Mouse (Mus musculus): Measurements from ENCODE around the gene Alg11. TPM values are rescaled to one million over a fixed set of nuclear protein-coding genes. Genes with fewer than 3 reads are reported as not detected.

The Alg11 gene
- polyA plus RNA-seq, 2 experiments: 3.1 to 5.1 TPM

- TF ChIP-seq EP300 (IDR thresholded peaks at IDR 0.05; ENCODE audit: low read depth): no peak
- no peaks in the 10 kb centered on the region for H3K9me3 ChIP-seq (ENCODE audit: control insufficient read depth, low read length)
- no peak overlapping the region for H3K4me2 ChIP-seq (ENCODE audit: low read depth)
- peaks cover 7% of the 10 kb centered on the region for H3K36me3 ChIP-seq (replicated peaks; ENCODE audit: control insufficient read depth, insufficient read depth, low read depth)
- no peak overlapping the region for H3K9ac ChIP-seq (replicated peaks)
- H3K27ac ChIP-seq: no peak overlapping the region
- ATAC-seq (ENCODE audit: insufficient read depth) (no peak), DNase-seq (ENCODE audit: low read depth in 3 of 3, low spot score in 3 of 3) (no peak)
- H3K27me3 ChIP-seq (ENCODE audit: control insufficient read depth, insufficient read depth, low read length): no peaks in the 10 kb centered on the region
- H3K4me1 ChIP-seq (replicated peaks; ENCODE audit: control insufficient read depth in 2 of 2, insufficient read depth in 2 of 2, low read length in 1 of 2): no peaks in the 10 kb centered on the region
- WGBS (ENCODE audit: insufficient replicate concordance): 64% methylated on average over 4 of the region's 4 CpGs
- no peak overlapping the region for H3K4me3 ChIP-seq (ENCODE audit: insufficient read depth in 1 of 2, low read depth in 2 of 2, low read length in 2 of 2)
Observed at GRCm38 (mm10) chr8:22025241-22025640, 35.3 kb upstream of the Alg11 start.

DNA sequence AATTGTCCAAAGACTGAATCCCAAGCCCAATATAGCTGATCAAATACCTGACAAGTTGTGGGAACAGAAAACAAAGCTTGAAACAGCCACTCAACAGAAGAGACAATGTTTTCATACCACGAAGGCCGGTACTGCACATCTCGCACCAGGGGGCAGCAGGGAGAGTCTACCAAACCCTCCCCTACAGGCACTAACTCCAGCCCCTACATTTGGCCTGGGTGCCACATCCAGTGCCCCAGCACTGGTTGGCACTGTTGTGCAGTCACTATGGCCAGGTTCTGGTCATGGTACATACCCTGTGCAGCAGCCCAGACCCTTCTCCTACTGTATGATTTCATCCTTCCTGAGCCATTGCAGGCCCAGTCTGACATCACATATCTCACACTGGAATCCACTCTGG is 31.5 kb upstream of the Alg11 start:
- H3K9me3 ChIP-seq (ENCODE audit: control insufficient read depth, low read length): no peaks in the 10 kb centered on the region
- no peaks in the 10 kb centered on the region for H3K27me3 ChIP-seq (ENCODE audit: control insufficient read depth, insufficient read depth, low read length)
- no peak overlapping the region for H3K4me2 ChIP-seq (ENCODE audit: low read depth)
- H3K4me1 ChIP-seq (replicated peaks; ENCODE audit: control insufficient read depth in 2 of 2, insufficient read depth in 2 of 2, low read length in 1 of 2): no peaks in the 10 kb centered on the region
- H3K36me3 ChIP-seq (replicated peaks; ENCODE audit: control insufficient read depth, insufficient read depth, low read depth): peaks cover 6% of the 10 kb centered on the region
- TF ChIP-seq CTCF (IDR thresholded peaks at IDR 0.05; ENCODE audit: low read depth) (peak; percentile 55), EP300 (IDR thresholded peaks at IDR 0.05; ENCODE audit: low read depth) (no peak)
- ATAC-seq (ENCODE audit: insufficient read depth): no peak
- no peak overlapping the region for H3K27ac ChIP-seq
- WGBS (ENCODE audit: insufficient replicate concordance): 82% methylated on average over 3 of the region's 3 CpGs
- no peak overlapping the region for H3K9ac ChIP-seq (replicated peaks)
- no peak overlapping the region for H3K4me3 ChIP-seq (ENCODE audit: insufficient read depth in 1 of 2, low read depth in 2 of 2, low read length in 2 of 2)
- DNase-seq (ENCODE audit: low read depth in 3 of 3, low spot score in 3 of 3): no peak

DNA sequence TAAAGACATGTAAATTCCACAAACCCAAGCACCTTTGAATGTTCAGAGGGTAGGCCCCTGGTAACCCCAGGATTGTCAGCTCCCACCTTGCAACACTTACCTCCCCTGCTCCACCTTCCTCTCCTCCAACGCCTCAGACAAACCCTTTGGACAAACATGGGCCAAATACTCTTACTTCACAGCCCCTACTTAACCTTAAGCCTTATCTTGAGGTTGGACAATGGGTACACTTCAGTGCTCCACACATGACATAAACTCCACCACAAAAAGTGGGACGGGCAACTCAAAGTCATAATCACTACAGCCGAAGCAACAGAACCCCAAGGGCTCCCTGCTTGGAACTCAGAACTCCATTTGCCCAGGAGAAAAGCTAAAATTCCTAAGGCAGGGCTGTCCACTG is 29.5 kb upstream of the Alg11 start:
- TF ChIP-seq CTCF (IDR thresholded peaks at IDR 0.05; ENCODE audit: low read depth): no peak
- TF ChIP-seq EP300 (IDR thresholded peaks at IDR 0.05; ENCODE audit: low read depth): no peak
- no peak for ATAC-seq (ENCODE audit: insufficient read depth)
- Histone ChIP-seq H3K4me1 (replicated peaks; ENCODE audit: control insufficient read depth in 2 of 2, insufficient read depth in 2 of 2, low read length in 1 of 2) (no peaks in the 10 kb centered on the region), H3K27ac (no peak overlapping the region), H3K9ac (replicated peaks) (no peak overlapping the region), H3K9me3 (ENCODE audit: control insufficient read depth, low read length) (no peaks in the 10 kb centered on the region), H3K4me2 (ENCODE audit: low read depth) (no peak overlapping the region), H3K27me3 (ENCODE audit: control insufficient read depth, insufficient read depth, low read length) (no peaks in the 10 kb centered on the region), H3K4me3 (ENCODE audit: insufficient read depth in 1 of 2, low read depth in 2 of 2, low read length in 2 of 2) (no peak overlapping the region), H3K36me3 (replicated peaks; ENCODE audit: control insufficient read depth, insufficient read depth, low read depth) (peaks cover 7% of the 10 kb centered on the region)
- WGBS (ENCODE audit: insufficient replicate concordance): 69% methylated on average over 3 of the region's 3 CpGs
- DNase-seq (ENCODE audit: low read depth in 3 of 3, low spot score in 3 of 3): no peak

DNA sequence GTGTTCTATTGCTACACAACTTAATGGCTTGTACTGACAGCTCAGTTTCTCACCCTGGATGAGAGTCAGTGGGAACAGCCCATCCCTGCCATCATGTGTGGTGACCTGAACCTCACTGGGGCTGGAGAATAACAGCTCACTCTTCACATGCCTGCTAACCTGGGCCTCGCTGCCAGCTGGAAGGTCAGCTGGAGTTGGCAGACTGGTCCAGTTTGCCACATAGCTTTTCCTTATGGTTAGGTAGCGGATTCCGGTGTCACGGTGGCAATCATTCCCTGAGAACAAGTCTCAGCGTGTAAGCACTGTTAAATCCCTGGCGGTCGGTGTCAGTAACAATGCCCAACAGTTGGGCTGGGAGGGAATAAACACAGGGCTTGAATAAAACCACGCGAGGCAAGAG is 24.4 kb upstream of the Alg11 start:
- 82% methylated on average over 9 of the region's 9 CpGs for WGBS (ENCODE audit: insufficient replicate concordance)
- Histone ChIP-seq H3K9me3 (ENCODE audit: control insufficient read depth, low read length) (no peaks in the 10 kb centered on the region), H3K27ac (no peak overlapping the region), H3K4me1 (replicated peaks; ENCODE audit: control insufficient read depth in 2 of 2, insufficient read depth in 2 of 2, low read length in 1 of 2) (peaks cover 0 to 9% of the 10 kb centered on the region in 2 experiments; a peak in 2 of 4 replicates), H3K4me3 (ENCODE audit: insufficient read depth in 1 of 2, low read depth in 2 of 2, low read length in 2 of 2) (no peak overlapping the region), H3K27me3 (ENCODE audit: control insufficient read depth, insufficient read depth, low read length) (no peaks in the 10 kb centered on the region), H3K9ac (replicated peaks) (no peak overlapping the region), H3K36me3 (replicated peaks; ENCODE audit: control insufficient read depth, insufficient read depth, low read depth) (peaks cover 2% of the 10 kb centered on the region), H3K4me2 (ENCODE audit: low read depth) (no peak overlapping the region)
- no peak for DNase-seq (ENCODE audit: low read depth in 3 of 3, low spot score in 3 of 3)
- ATAC-seq (ENCODE audit: insufficient read depth): no peak
- TF ChIP-seq CTCF (IDR thresholded peaks at IDR 0.05; ENCODE audit: low read depth): no peak
- TF ChIP-seq EP300 (IDR thresholded peaks at IDR 0.05; ENCODE audit: low read depth): no peak

GRCm38 (mm10) chr8:22037022-22037421 is 23.5 kb upstream of the Alg11 start:
- ATAC-seq (ENCODE audit: insufficient read depth): peak; percentile 52; the same call in 1 of the 2 replicates

More at GRCm38 (mm10) chr8:22037022-22037421, 23.5 kb upstream of the Alg11 start:
- no peak overlapping the region for H3K4me3 ChIP-seq (ENCODE audit: insufficient read depth in 1 of 2, low read depth in 2 of 2, low read length in 2 of 2)
- TF ChIP-seq EP300 (IDR thresholded peaks at IDR 0.05; ENCODE audit: low read depth) (no peak), CTCF (IDR thresholded peaks at IDR 0.05; ENCODE audit: low read depth) (no peak)
- no peaks in the 10 kb centered on the region for H3K9me3 ChIP-seq (ENCODE audit: control insufficient read depth, low read length)
- 70% methylated on average over 7 of the region's 7 CpGs for WGBS (ENCODE audit: insufficient replicate concordance)
- no peak for DNase-seq (ENCODE audit: low read depth in 3 of 3, low spot score in 3 of 3)
- H3K27me3 ChIP-seq (ENCODE audit: control insufficient read depth, insufficient read depth, low read length): no peaks in the 10 kb centered on the region
- H3K27ac ChIP-seq: no peak overlapping the region
- peaks cover 0 to 13% of the 10 kb centered on the region in 2 experiments; a peak in 2 of 4 replicates for H3K4me1 ChIP-seq (replicated peaks; ENCODE audit: control insufficient read depth in 2 of 2, insufficient read depth in 2 of 2, low read length in 1 of 2)
- peak overlapping the region; percentile 20; the same call in 1 of the 2 replicates for H3K4me2 ChIP-seq (ENCODE audit: low read depth)
- H3K9ac ChIP-seq (replicated peaks): no peak overlapping the region
- H3K36me3 ChIP-seq (replicated peaks; ENCODE audit: control insufficient read depth, insufficient read depth, low read depth): peaks cover 2% of the 10 kb centered on the region

Measured in liver, embryonic 14.5 days (tissue).